Mouse (Mus musculus): ENCODE measurements around the gene Gm10644.

The Gm10644 gene

DNA sequence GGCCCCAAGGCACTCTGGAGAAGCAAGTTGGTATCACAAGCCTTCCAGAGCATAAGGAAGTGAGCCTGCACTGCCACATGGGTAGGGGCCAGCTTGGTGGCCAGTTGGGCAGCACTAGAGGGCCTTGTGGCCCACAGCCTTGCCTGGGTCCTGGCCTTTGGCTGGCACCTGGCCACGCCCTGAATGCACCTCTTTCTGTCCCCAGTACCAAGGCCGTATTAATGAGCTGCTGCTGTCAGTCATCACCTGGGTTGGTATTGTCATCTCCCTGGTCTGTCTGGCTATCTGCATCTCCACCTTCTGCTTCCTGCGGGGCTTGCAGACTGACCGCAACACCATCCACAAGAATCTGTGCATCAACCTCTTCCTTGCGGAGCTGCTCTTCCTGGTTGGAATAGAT, 20.8 kb downstream of the Gm10644 start:
- no peak for DNase-seq

DNA sequence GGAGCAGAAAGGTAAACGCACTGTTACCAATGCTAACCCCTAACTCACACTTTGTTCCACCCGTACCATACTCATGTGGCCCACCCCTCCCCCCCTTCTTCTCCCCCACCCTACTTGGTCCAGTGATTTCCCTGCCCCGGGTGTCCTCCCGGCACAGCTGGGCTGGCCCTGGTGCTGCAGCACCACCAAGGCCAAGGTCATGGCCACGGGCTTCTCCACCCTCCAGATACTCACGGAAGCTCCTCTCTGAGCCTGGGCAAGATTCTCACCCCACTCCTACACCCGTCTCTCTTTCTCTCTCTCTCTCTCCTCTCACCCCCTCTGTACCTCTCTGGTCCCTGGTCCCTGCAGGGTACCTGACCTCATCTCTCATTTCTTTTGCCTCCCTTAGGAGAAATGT, 28.7 kb downstream of the Gm10644 start:
- DNase-seq = no peak

GRCm38 (mm10) chr8:83924585-83924984, 30.4 kb downstream of the Gm10644 start:
- no peak for DNase-seq

GRCm38 (mm10) chr8:83922727-83923126, 32.3 kb downstream of the Gm10644 start:
- DNase-seq = no peak

GRCm38 (mm10) chr8:83921558-83921957, 33.4 kb downstream of the Gm10644 start:
- DNase-seq = peak; percentile 73

DNA sequence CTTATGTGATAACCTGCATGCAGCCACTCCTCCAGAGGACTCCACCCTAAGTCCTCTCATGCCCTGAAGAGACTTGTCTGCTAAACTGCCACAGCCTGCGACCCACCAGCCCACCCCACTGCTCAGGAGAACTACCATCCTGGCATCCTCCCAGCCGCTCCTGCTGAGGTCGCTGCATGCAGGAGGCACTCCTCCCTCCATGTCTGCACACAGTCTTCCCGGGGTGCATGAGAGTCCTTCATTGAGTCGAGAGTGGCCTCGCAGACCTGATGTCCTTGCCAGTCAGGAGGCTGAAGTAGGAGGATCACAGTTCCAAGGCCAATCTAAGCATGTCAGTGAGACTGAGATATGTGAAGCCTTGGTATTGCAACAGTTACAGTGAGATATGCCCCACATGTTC, 37.4 kb downstream of the Gm10644 start:
- no peak for DNase-seq

- DNase-seq = peak; percentile 38
Measured at GRCm38 (mm10) chr8:83916015-83916414, 39.0 kb downstream of the Gm10644 start.

DNA sequence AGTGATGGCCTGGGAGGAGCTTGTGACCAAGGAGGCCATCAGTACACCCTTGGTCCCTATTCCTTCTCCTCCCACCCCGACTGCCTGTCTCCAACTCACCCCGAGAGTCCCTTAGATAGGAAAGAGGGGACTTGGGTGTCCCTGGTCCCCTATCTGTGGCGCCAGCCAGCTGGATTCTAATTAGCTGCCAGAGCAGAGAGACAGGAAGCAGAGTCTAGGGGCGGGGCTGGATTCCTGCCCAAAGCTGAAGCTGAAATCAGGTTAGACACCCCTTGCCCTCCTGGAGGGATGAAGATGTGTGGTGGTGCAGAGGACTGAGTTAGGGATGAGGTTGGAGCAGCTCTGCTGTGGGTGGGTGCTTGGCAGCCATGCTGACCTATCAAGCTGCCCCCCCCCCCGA, 40.1 kb downstream of the Gm10644 start:
- no peak for DNase-seq

GRCm38 (mm10) chr8:83914232-83914631, 40.8 kb downstream of the Gm10644 start:
- no peak for DNase-seq

- DNase-seq = no peak
Measured at GRCm38 (mm10) chr8:83911809-83912731, 42.9 kb downstream of the Gm10644 start.

GRCm38 (mm10) chr8:83909311-83909710, 45.7 kb downstream of the Gm10644 start:
- DNase-seq = no peak

DNA sequence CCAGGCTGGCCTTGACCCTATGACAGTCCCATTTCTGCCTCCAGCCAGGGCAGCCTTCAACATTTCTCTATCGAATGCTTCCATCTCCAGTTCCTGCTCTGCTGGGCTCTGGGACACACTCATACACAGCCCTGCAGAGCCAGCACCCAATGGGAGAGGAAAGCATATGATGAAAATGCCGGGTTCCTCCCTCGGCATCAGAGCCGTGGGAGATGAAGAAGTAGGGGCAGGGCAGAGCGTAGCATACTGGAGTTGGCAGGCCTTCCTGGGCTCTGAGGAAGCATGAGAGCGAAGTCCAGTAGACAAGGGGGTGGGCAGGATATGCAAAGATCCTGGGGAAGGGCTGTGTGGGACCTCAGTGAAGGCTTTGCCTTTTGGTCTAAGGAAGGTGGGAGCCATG, 46.4 kb downstream of the Gm10644 start:
- DNase-seq = no peak

DNA sequence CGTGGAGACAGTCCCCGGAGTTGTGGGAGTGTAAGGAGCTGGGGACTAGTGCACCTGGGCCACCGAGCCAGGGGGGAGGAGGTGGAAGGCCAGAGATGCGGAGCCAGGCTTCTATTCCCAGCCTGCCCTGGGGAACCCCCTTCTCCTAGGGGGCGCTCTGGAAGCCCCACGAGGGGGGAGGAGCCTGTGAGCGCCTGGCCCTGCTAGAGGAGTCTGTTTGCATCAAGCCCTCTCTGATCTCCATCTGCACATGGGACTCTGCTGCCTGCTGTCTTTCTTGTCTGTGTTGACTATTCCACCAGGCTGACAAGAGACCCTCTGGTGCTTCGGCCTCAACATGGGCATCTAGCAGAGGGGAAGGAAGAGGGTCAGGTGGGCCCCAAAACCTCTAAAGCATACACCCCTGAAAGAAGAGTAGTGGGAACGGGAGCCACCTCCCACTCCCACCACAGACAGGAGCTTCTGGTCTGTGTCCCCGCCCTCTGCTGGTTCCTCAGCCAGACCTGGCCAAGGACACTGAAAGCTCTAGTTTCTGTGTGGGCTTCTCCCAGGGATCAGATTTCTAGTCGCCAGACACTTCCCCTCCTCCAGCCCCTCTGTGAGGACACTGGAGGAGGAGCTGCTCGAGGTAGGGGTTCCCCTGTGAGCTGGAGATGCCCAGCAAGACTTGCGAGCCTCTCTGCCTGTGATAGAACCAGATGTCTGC, 51.9 kb downstream of the Gm10644 start:
- peak; percentile 55 for DNase-seq

GRCm38 (mm10) chr8:83901566-83902485, 53.2 kb downstream of the Gm10644 start:
- peak; percentile 49 for DNase-seq

DNA sequence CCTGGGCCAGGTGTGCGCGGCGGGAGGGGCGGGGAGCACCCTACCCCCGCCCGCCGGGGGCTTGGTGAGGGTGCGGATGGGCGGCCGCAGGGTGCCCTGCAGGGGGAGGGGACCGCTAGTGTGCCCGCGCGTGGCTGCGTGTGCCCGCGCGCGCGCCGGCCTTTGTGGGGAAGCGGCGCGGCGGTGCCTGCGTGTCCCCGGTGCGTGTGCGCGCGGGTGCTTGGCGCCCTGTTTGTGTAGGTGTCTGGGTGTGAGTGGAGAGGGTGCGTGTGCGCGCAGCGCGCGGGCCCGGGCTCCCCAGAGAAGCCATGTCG, 54.1 kb downstream of the Gm10644 start:
- peak; percentile 72 for DNase-seq

DNA sequence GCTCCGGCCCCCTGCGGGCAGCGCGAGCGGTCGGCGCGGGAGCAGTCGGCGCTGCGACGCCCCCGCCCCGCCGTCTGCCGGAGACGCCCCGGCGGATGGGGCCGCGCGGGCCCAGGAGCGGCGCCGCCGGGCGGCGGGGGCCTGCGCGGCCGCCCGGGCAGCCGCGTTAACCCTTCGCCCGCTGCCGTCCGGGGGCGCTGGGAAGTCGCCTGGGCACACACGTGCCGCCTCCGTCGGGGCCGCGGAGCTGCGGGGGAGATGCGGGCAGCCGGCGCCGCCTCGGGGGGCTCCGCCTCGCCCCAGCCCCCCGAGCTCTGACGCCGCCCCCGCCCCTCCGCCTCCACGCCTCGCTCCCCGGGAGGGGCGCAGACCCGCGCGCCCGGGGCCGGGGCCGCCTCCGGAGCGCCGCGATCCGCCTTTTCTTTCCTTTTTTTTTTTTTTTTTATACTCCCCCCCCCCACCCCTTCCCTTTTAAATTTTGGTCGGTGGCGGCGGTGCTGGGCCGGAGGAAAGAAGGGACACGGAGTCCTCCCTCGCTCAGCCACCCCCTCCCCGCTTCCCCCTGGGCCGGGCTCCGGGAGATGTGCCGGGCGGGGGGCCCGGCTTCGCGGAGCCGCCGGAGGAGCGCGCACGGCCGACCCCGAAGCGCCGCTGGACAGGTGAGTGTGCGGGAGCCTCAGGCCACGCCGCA, 54.6 kb downstream of the Gm10644 start:
- DNase-seq = no peak

DNA sequence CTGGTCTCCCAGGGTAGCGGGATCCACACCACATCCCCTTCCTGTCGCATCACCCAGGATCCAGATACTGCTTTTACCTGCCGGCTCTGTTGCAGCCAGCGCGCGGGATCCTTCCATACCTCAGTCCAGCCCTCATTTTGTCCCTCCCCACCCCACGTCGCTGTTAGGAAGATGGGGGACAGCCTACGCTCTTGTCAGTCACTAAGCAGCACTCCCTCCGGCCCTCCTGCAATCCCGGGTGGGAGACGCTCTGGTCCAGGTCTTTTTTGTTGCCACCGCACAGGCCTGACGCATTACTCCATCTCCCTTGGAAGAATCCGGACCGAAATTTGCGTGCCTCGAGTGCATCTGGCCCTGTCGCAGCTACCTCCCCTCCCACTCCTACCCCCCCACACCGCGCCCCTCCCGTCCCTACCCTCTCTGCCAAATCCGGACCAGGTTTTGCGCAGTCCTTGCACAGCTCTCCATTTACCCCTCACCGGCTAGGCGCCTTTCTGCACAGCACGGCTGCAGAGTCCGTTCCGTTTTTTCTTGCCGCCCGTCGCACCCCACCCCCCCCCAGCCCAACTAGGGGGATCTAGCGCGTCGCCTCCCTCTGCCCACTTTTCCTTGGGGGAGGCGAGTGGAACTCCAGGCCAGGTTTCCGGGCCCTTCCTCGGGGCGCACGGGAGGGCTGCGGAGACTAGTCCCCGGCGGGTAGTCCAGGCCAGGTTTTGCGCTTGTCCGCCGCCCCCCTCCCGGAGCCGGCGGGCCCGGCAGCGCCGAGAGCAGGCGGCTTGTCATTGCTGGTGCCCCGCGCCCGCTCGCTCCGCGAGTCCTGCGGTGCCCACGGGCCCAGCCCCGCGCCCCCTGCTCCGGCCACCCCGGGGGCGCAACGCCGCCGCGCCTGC, 55.4 kb downstream of the Gm10644 start, which contains the start of gene Adgrl1:
Gene Adgrl1 (plus strand): TSS at position 743 of the 890 bp plus-strand sequence.
- peak; percentile 95 for DNase-seq

- peak; percentile 87 for DNase-seq
Measured at GRCm38 (mm10) chr8:83898985-83899362, 56.0 kb downstream of the Gm10644 start.

DNA sequence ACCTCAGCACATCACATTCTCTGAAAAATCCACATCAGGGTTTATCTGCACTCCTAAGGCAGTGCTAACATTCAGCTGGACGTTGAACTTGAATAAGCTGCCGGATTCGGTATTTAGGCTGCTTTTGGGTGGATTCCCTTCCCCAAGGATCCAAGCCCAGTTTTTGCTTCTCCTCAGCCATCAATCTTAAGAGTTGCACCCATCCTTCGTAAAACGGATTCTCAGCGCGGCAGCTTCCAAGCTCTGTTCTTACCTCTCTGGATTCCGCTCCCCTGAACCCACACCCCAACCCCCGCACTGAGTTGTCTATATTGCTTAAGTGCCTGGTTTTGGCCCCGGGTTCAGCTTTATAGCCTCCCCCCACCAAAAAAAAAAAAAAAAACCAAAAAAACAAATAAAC, 56.5 kb downstream of the Gm10644 start:
- DNase-seq = peak; percentile 51

GRCm38 (mm10) chr8:83897211-83897610, 57.8 kb downstream of the Gm10644 start:
- DNase-seq = peak; percentile 80

- no peak for DNase-seq
Measured at GRCm38 (mm10) chr8:83896461-83896860, 58.5 kb downstream of the Gm10644 start.

Data from cerebellum, adult 11 months (tissue).